Mouse (Mus musculus): Measurements from ENCODE around the gene H2al1h.

DNA sequence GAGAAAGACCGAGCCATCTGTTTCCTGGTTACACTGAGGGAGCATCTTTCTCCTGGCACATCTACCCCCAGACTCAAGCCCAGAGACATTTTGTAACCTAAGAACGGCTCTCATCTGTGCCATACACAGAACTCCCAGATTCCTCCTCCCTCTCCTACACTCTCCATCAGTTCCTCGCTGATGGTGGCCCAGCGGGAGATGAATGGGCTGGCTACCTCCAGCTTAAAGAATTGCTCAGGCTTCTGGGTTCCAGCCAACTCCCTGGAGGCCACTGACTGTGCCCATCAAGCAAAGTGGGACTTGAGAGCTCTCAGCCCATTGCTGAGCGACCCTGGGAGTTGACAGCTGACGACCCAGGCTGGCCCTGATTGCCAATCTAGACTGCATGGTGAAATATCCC lies 42.6 kb downstream of the H2al1h start:
- TF ChIP-seq POLR2A (IDR thresholded peaks at IDR 0.05; ENCODE audit: borderline replicate concordance, low read depth, low read length) (no peak), CTCF (IDR thresholded peaks at IDR 0.05; ENCODE audit: low read depth, low read length) (no peak)

All from bone marrow macrophage, adult 2 months (primary cell).